Mouse (Mus musculus) testis, adult 2 months (tissue): ENCODE results near the gene Dohh.

Experiments used
- CTCF ChIP-seq: fragments of 200-500 bp; IDR thresholded peaks from 2 replicates; pipeline ENCODE4 v1.5.1; 2012; ENCODE audit warnings: low read depth, mild to moderate bottlenecking, inconsistent platforms, low read length, moderate library complexity; ENCODE audit not compliant: control insufficient read depth, insufficient read depth, insufficient replicate concordance
- POLR2A ChIP-seq: fragments of 200-500 bp; IDR thresholded peaks from 2 replicates; pipeline ENCODE4 v1.6.1; 2012; ENCODE audit warnings: low read depth, mild to moderate bottlenecking, inconsistent platforms, low read length, moderate library complexity; ENCODE audit not compliant: control insufficient read depth

GRCm38 (mm10) chr10:81431526-81432168, 47.4 kb downstream of the Dohh start:
- TF ChIP-seq POLR2A (no peak), CTCF (no peak)
